Mouse (Mus musculus): ENCODE results near the gene Siglecg. TPM values are rescaled to one million over a fixed set of nuclear protein-coding genes. Genes with fewer than 3 reads are reported as not detected.

The Siglecg gene
- total RNA-seq, 2 experiments from 2014 or later: 0.42 TPM; not detected in 1

Small RNAs within 50 kb of the gene (microRNA-seq; reads per million reads assigned to microRNA genes)
- 0.26 to 1.7 reads per million in 2 experiments for gene Mir7051

Other genes with a start within 250 kb of the Siglecg start
- gene Zfp715, start 94.9 kb upstream of the Siglecg start, total RNA-seq (2021): 10 to 100 TPM; 18.9 to 20.6 TPM
- gene Siglecf, start 56.9 kb upstream of the Siglecg start, total RNA-seq (2021): under 1 TPM; 0.44 to 0.59 TPM
- gene Lim2, start 19.5 kb downstream of the Siglecg start, total RNA-seq (2021): not detected
- gene Nkg7, start 28.9 kb downstream of the Siglecg start, total RNA-seq (2021): not detected
- not detected for gene Cldnd2, start 32.6 kb downstream of the Siglecg start, total RNA-seq (2021)
- gene Etfb, start 35.9 kb downstream of the Siglecg start, total RNA-seq (2021): 10 to 100 TPM; 51.9 to 52.6 TPM
- gene Gm45233, start 35.9 kb downstream of the Siglecg start, total RNA-seq (2021): 1 to 10 TPM in 1 of 2 experiments, under 1 TPM in 1; 0.86 to 2.0 TPM
- gene Vsig10l, start 54.9 kb downstream of the Siglecg start, total RNA-seq (2021): 1 to 10 TPM; 3.3 to 4.6 TPM
- 10 to 100 TPM; 42.7 to 46.3 TPM for gene Iglon5, start 81.9 kb downstream of the Siglecg start, total RNA-seq (2021)
- not detected for gene 4931406B18Rik, start 97.7 kb downstream of the Siglecg start, total RNA-seq (2021)
- 1 to 10 TPM; 5.7 to 6.1 TPM for gene Cd33, start 136.2 kb downstream of the Siglecg start, total RNA-seq (2021)
- 1 to 10 TPM; 4.9 TPM for gene Zfp658, start 154.1 kb downstream of the Siglecg start, total RNA-seq (2021)
- 10 to 100 TPM; 17.6 to 21.3 TPM for gene Zfp719, start 171.4 kb downstream of the Siglecg start, total RNA-seq (2021)
- gene Zfp819, start 199.0 kb downstream of the Siglecg start, total RNA-seq (2021): under 1 TPM; 0.17 to 0.20 TPM
- under 1 TPM in 1 of 2 experiments, not detected in 1; 0.18 TPM for gene Ceacam18, start 226.5 kb downstream of the Siglecg start, total RNA-seq (2021)

Data from left cerebral cortex, postnatal 14 days (tissue).